Mouse (Mus musculus) T-cell, adult 2 months (primary cell): ENCODE data around the gene Cyp4f17.
"Not testable (repeated sequence)": the region's sequence is repeated elsewhere in the genome, so short reads cannot be mapped to it uniquely, and the experiment has no call there.

Source experiments
- DNase-seq: peaks from one replicate; pipeline ENCODE4 v3.0.0; 2022; ENCODE audit warnings: low spot score

The Cyp4f17 gene

DNA sequence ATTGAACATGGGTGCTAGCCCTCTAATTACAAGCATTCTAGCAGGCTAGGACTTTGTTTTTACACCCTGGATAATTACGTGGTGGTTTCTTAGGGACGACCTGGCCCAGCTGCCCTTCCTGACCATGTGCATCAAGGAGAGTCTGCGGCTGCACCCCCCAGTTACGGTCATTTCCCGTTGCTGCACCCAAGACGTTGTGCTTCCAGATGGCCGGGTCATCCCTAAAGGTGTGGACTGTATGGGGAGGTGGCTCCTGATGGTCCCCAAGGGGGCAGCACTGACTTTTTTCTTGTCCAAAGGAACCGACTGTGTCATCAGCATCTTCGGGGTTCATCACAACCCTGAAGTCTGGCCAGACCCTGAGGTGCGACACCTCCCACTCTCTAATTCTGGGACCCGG is 21.9 kb downstream of the Cyp4f17 start:
- no peak for DNase-seq

DNA sequence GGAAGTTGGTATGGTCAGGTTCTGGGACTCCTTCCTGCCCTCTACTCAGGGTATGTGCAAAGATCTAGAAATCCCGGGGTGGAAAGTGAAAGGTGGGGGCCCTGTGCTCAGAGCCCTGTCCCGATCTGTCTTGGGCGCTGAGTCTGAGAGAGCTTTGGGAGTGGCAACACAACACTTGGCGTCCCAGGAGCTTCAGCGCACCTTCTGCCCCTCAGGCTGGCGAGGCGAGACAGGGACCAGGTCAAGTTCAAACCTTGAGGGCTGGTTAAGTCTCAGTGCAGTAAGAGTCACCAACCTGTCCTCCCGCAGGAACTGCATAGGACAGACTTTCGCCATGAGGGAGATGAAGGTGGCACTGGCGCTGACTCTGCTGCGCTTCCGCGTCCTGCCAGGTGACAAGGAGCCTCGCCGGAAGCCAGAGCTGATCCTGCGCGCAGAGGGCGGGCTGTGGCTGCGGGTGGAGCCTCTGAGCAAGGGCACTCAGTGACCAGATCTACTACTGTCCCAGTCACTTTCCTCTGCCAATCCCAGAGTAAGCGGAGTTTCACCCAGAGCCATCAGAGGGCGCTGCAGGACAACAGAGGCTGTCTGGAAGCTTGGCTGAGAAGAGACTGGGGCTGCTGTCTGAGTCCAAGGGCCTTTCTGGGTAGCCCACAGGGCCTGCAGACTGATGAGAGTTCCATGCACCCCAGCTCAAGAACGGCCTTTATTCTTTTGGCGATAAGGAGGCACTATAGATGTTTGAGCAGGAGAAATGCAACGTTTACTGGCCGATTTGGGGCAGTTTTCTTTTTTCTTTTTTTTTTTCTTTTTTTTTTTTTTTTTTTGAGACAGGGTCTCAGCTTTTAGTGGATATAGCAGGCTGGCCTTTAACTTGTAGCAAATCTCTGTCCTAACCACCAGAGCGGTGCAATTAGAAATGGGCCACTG is 22.8 kb downstream of the Cyp4f17 start:
- peak; percentile 88 for DNase-seq

GRCm38 (mm10) chr17:32532356-32532755 is 26.5 kb downstream of the Cyp4f17 start:
- DNase-seq = not testable (repeated sequence)

DNA sequence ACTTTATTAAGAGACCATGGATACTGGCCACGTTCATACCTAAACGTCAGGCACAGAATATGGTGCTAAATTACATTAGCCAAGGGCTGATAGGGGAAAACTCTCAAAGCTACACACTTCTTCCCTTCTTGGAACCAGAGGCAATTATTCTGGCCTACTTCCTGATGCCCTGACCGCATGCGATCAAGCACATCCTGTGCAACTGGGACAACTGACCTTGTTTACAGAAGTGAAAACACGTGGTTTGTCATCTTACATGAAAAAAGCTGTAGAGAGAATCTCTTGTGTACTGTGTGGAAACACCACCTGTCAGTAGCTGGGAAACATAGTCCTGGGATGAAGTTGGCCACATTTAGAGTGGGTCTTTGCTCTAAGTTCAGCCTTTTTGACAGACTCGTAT is 28.2 kb downstream of the Cyp4f17 start:
- no peak for DNase-seq

GRCm38 (mm10) chr17:32536051-32536866 is 30.4 kb downstream of the Cyp4f17 start, which contains the start of gene Cyp4f16:
TSS of gene Cyp4f16 (plus strand) at chr17:32536558.
- peak; percentile 68 for DNase-seq

- DNase-seq = no peak
Measured at GRCm38 (mm10) chr17:32536867-32537250, 31.0 kb downstream of the Cyp4f17 start.

DNA sequence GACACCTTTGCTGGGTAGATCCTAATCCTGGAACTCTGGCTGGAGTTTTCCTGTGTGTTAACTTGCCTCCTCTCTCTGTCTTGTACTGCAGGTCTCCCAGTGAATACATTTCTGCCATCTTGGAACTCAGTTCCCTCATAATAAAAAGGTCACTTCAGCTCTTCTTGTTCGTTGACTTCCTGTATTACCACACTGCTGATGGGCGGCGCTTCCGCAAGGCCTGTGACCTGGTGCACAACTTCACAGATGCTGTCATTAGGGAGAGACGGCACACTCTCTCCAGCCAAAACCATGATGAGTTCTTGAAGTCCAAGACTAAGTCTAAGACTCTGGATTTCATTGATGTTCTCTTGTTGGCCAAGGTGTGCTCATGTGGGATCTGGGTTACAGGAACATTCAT is 38.9 kb downstream of the Cyp4f17 start:
- DNase-seq = not testable (repeated sequence)

- not testable (repeated sequence) for DNase-seq
Measured at GRCm38 (mm10) chr17:32550377-32550776, 44.5 kb downstream of the Cyp4f17 start.

DNA sequence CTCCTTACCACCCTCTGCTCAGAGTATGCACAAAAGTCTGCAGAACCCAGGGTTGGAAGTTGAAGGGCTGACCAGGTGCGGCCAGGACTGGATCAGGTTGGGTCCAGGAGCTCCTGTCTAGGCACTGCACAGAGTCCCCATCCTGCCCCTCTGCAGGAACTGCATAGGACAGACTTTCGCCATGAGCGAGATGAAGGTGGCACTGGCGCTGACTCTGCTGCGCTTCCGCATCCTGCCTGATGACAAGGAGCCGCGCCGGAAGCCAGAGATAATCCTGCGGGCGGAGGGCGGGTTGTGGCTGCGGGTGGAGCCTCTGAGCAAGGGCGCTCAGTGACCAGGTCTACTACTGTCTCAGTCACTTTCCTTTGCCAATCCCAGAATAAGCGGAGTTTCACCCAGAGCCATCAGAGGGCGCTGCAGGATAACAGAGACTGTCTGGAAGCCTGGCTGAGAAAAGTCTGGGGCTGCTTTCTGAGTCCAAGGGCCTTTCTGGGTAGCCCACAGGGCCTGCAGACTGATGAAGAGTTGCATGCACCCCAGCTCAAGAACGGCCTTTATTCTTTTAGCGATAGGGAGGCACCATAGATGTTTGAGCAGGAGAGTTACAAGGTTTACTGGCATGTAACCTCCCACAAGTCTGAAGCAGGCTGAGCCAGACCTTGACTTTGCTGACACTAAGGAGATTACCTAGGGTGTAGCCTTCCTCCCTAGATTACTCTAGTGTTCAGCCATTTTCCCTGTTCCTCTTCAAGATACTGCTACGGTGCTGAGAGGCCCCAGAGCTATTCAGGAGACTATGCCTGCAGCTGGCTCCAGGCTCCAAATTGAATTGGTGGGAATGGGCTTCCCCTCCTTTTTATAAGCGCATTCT is 45.3 kb downstream of the Cyp4f17 start:
- peak; percentile 80 for DNase-seq

DNA sequence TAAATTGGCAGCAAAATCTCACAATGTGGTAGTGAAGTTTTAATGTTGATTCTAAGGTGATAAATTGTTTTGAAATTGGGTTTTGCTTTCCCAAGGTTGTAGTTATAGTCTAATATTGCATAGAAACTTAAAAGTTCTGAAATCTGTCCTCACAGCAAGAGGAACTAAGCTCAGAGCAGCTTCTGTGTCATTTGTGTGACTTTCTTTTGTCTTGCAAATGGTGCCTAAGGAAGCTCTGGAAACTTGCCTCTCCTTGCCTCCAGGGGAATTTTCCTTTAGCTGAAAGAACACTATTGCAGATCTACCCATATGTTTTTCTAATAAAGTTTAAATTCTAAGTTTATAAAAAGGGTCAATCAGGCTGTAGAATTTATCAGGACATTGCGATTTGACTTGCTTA is 47.2 kb downstream of the Cyp4f17 start:
- not testable (repeated sequence) for DNase-seq

- DNase-seq = not testable (repeated sequence)
Measured at GRCm38 (mm10) chr17:32554368-32554767, 48.5 kb downstream of the Cyp4f17 start.

GRCm38 (mm10) chr17:32563301-32563700 is 57.5 kb downstream of the Cyp4f17 start:
- DNase-seq = not testable (repeated sequence)

GRCm38 (mm10) chr17:32573286-32573685 is 67.4 kb downstream of the Cyp4f17 start:
- not testable (repeated sequence) for DNase-seq

DNA sequence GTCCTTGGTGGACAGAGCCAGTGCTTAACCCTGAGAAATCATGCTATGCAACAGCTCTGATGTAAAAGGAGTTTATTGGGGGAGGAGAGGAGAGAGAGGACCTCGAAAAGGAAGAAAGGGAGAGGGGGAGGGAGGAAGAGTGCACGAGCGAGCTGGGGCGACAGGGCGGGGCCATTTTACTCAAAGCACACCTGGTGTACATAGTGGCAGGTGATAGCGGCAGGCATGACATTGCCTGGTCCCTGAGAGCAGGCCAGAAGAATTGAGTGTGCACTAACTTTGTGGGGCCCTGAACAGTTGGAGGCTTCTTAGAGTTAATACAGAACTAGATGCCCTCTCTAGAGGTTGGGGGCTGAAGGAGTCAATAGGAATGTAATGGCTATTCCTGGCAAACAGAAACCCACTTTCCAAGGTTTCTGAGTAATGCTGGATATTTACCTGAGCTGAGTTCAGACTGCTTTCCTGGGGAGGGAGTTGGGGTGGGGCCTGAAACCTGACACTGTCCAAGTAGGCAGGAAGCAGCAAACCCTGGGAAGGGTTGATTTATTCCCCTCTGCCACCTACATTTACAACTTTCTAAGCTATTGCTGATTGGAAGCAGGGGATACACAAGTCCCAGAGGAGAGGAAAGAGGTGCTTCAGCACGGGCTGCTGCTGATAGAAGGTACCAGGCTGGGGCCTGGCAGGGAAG is 71.8 kb downstream of the Cyp4f17 start:
- DNase-seq = no peak
